Mouse (Mus musculus) cerebellum, adult (tissue): ENCODE measurements around the gene Rab23.
A peak's percentile ranks its signal among the peaks of the same experiment; 100 is the strongest.
"Not testable (repeated sequence)": the region's sequence is repeated elsewhere in the genome, so short reads cannot be mapped to it uniquely, and the experiment has no call there.

Experiments
- ATAC-seq: cut with Nextera tagmentation; 2 replicates; pipeline ENCODE4 v1.9.2; 2017; ENCODE audit warnings: mild to moderate bottlenecking, moderate library complexity, mixed read lengths; ENCODE audit not compliant: insufficient number of reproducible peaks, low FRiP score, low TSS enrichment

The Rab23 gene

DNA sequence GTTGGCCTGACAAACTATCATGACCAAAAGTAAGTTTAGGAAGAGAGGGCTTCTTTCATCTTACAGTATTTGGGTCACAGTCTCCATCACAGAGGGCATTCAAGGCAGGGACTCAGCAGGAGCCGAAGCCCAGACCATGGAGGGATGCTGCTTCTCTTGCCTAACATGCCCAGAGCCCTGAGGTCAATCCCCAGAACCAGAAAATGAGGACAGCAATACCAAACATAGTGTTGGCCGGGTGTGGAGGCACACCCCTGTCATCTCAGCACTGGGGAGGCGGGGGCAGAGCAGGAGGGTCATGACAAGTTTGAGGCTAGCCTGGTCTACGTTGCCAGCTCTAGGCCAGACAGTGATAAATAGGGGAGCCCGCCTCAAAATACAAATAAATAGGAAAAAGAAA lies 5.4 kb downstream of the Rab23 start:
- ATAC-seq = no peak

GRCm38 (mm10) chr1:33733044-33733443 lies 13.4 kb downstream of the Rab23 start:
- no peak for ATAC-seq

DNA sequence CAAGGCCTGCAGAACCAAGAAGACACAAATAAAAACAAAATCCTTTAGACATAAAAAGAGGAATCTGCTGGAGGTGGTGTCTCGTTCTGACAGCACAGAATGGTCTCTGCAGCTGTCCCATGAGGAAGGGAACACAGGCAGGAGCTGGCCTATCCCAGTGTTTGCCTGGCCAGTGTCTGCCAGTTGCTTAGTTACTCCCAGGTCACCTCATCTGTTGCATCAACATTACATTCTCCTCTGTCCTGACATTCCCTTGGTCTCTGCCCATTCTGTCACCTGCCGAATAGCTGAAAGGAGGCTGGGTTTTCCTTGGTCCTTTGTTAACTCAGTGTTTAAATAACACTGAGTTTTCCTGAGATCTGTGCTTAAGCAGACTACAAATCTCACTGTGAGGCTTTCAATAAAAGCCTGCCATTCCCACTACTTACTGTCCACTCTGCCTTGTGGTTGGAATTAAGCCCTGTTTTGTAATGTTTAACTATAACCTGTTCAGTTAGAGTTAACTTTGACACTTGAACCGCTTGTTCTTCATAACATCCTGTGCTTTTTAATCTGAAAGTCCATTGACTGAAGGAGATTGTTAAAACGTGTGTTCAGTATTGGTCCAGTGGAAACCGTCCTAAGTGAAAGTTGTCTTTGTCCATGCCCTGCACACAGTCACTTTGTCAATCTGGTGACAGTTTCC lies 14.5 kb downstream of the Rab23 start:
- ATAC-seq = no peak

DNA sequence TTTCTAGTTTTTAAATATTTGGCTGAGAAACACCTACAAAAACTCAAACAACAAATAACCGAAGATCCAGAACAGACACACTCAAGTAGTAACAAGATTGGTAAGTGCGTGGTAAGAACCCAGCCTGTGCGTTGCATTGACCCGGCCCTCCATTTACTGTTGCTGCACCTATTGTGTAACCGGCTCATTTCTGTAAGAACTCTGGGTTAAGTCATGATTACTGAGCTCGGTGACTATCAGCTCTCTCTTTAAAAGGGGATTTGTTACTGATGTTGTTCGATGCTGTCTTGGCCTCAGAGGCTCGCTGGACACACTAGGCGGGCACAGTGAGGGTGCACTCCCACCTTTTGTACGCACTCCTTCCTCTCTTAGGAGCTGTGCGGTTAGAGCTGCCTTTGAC lies 18.6 kb downstream of the Rab23 start:
- ATAC-seq = no peak

GRCm38 (mm10) chr1:33738681-33739278 lies 19.1 kb downstream of the Rab23 start:
- ATAC-seq = no peak

DNA sequence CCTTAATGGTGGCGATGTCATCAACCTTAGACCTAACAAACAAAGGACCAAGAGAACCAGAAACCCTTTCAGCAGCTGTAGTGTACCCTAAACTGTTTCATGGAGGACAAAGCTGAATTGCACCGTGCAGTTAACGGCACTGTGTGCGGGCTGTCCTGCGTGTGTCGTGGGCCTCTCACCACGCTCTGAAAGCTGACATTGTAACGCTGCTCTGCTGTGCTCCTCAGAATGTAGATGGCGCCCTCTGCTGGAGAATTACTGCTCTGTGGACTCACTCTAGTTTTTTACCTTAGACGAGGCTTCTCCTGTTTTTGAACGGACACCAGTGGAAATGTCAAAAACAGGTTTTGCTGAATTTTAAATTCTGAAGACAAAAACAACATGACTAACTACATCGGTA lies 19.6 kb downstream of the Rab23 start:
- ATAC-seq = peak; percentile 83

DNA sequence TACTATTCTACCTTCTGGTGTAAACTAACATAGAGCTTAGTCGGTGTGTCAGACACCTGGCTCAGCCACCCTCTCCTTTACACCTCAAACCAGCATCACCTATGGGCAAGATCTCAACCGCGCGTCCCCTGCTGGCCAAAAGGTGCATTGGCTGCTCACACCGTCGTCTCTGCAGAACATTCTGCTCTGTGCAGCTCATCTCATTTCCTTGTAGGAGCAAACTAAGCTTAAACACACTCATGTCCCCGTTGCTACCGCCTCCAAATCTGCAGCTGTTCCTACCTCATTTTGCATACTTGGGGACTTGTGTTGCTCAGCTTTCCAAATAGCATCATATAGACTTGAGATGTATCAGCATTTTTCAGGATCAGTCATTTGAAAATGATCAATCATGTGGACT lies 23.2 kb downstream of the Rab23 start:
- no peak for ATAC-seq

GRCm38 (mm10) chr1:33744815-33745214 lies 25.1 kb downstream of the Rab23 start:
- not testable (repeated sequence) for ATAC-seq

GRCm38 (mm10) chr1:33745901-33746300 lies 26.2 kb downstream of the Rab23 start:
- ATAC-seq = no peak

DNA sequence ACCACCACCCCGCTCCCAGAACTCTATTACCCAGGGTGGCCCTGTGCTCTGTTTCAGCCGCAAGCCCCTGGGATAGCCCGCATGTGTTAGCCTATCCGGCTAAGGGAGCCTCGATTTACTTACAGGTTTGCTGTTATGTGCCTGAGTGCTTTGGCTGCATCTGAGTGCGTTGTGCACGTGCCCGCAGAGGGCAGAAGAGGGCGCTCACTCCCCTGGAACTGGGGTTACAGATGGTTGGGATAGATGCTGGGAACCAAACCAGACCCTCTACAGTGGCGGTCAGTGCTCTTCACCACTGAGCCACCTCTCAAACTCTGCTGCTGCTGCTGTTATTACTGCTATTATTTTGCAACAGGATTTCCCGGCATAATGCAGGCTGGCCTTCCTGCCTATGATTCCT lies 29.4 kb downstream of the Rab23 start:
- no peak for ATAC-seq

DNA sequence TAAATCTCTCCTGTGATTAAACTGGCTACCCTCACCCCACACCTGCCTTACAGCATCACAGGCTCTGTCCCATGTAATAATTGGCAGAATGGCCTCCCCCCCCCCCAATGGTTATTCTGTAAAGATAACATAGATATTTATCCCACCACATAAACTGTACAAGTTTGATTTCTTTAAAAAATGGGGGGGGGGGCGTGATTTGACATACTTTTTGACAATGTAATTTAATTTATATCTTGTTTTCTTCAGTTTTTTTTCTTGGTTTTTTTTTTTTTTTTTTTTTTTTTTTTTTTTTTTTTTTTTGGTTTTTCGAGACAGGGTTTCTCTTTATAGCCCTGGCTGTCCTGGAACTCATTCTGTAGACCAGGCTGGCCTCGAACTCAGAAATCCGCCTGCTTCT lies 30.0 kb downstream of the Rab23 start:
- not testable (repeated sequence) for ATAC-seq

- peak; percentile 58 for ATAC-seq
These were observed 31.6 kb downstream of the Rab23 start for GRCm38 (mm10) chr1:33751283-33751682.

GRCm38 (mm10) chr1:33754089-33754488 lies 34.4 kb downstream of the Rab23 start:
- no peak for ATAC-seq

DNA sequence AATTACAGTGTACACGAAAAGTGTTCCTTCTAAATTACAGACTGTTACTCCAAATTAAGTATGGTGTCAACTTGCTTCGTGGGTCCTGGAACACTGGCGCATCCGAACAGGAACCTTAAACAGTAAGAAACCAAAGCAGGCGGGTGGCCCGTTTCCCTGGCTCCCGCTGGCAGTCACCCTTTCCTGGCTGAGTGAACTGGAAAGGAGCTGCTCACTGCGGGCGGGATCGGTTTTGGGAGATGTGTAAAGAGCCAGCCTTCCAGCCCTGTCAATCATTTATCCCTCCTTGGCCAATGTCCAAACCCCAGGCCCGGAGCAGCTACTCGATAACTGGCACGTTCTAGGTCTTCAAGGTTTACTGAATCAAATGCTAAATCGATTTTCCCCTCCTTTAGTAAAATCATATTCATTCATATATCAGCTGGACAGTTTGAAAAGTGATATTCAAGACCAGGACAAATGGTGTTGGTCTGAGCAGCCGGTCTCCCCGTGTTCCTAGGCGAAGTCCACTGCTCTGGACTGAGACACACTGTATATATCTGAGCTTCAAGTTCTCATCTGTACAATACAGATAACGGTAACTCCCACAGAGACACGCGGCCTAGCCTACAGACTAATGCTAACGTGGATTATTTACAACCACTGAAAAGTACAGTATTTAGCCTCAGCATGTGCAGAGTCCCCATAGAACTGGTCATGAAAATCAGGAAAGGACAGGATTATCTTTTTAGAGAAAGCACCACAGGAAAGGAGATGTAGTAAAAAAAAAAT lies 35.5 kb downstream of the Rab23 start:
- no peak for ATAC-seq

- ATAC-seq = no peak
These were observed 36.1 kb downstream of the Rab23 start for GRCm38 (mm10) chr1:33755799-33756198.

DNA sequence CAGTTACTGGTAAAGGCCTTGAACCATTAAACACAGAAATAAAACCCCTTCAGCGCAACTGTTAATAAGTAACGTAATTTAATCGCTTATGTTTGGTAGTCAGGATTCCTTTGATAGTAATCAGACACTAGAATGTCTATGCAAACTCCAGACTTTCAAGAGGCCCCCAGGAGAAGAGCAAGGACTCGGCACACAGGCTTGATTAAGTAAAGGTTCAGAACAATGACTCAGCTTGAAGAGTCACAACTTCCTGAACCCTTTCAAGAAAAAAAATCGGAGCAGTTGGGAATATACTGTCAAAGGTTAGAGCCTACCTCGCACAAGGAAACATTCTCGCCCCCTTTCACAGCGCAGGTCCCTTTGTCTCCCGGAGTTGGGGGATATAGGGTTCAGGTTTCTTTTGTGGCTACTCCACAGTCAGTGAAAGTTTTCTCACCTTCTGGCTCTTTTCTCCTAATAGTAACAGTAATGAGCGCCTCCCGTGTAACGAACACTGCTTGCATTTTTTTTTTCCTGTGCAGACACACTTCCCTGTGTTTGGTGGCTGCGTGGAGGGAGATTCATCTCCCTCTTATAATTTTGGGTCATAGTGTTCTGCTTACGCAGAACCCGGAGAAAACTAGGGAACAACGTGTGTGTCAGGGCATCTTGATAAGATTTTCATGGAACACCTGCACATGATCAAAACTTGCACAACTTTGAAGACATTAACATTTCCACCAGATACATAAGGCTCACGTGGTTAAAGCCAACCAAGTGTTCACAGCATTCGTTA lies 36.8 kb downstream of the Rab23 start:
- no peak for ATAC-seq

- peak; percentile 41 for ATAC-seq
These were observed 37.3 kb downstream of the Rab23 start for GRCm38 (mm10) chr1:33757033-33757413.

DNA sequence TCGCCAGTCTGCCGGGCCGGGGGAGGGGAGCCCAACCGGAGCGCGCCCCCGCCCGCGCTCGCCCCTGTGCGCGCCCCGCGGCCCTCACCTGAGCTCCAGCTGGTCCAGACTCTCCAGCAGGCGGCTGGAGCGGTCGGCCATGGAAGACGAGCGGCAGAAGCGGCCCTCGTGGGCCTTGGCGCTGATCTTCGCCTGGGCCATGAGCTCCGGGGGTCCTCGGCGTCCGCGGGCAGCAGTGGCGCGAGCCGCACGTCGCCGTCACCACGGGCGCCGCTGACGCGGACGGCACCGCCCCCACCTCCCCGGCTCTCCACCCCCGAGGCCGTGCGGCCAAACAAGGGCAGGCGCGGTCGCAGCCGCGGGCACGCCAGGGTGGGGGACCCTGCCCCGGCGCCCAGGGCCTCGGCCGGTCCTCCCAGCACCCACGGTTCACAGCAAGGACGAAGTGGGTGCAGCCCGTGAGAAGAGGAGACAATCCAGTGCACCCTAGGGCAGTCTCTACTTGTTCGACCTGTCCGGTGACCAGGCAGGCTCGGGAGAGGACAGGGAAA lies 37.9 kb downstream of the Rab23 start, which contains the start of gene Bag2:
Bag2 (minus strand) TSS at position 305 of the 551 bp plus-strand sequence.
- peak; percentile 67 for ATAC-seq

GRCm38 (mm10) chr1:33758488-33758887 lies 38.8 kb downstream of the Rab23 start:
- no peak for ATAC-seq

- no peak for ATAC-seq
These were observed 44.1 kb downstream of the Rab23 start for GRCm38 (mm10) chr1:33763826-33764225.
